Mouse (Mus musculus) hindbrain, embryonic 11.5 days (tissue): Measurements from ENCODE around the gene Fam173a. TPM values are rescaled to one million over a fixed set of nuclear protein-coding genes. Genes with fewer than 3 reads are reported as not detected.

Source experiments
- ATAC-seq: fragments of 200-750 bp; cut with Nextera tagmentation; 2 replicates; pipeline ENCODE4 v1.8.0; 2017; ENCODE audit warnings: mild to moderate bottlenecking, moderate TSS enrichment, moderate library complexity; ENCODE audit not compliant: low FRiP score
- DNase-seq: peaks from one replicate; pipeline ENCODE4 v3.0.0-alpha.2; 2015; ENCODE audit warnings: low spot score
- H3K27ac ChIP-seq: fragments of 300-500 bp; sonication (generic); 2 replicates; pipeline ENCODE4 v1.5.1; 2014; ENCODE audit warnings: mild to moderate bottlenecking, low read depth, low read length
- H3K27me3 ChIP-seq: fragments of 300-500 bp; sonication (generic); 2 replicates; pipeline ENCODE4 v1.6.1; 2014; ENCODE audit warnings: mild to moderate bottlenecking, low read length, moderate library complexity, mixed read lengths; ENCODE audit not compliant: control insufficient read depth, insufficient read depth
- H3K36me3 ChIP-seq: fragments of 300-500 bp; sonication (generic); 2 replicates; pipeline ENCODE4 v1.6.1; 2014; ENCODE audit warnings: mild to moderate bottlenecking, low read length, moderate library complexity, mixed read lengths; ENCODE audit not compliant: control insufficient read depth, insufficient read depth
- H3K4me1 ChIP-seq: fragments of 300-500 bp; sonication (generic); replicated peaks from 2 replicates; pipeline ENCODE4 v1.6.1; 2014; ENCODE audit warnings: low read length, mixed read lengths; ENCODE audit not compliant: control insufficient read depth, insufficient read depth
- H3K4me2 ChIP-seq: fragments of 300-500 bp; sonication (generic); replicated peaks from 2 replicates; pipeline ENCODE4 v1.6.1; 2014; ENCODE audit warnings: mild to moderate bottlenecking, low read depth, low read length
- H3K4me3 ChIP-seq: fragments of 300-500 bp; sonication (generic); 2 replicates; pipeline ENCODE4 v1.5.1; 2014; ENCODE audit warnings: low read depth, low read length
- H3K9ac ChIP-seq: fragments of 300-500 bp; sonication (generic); 2 replicates; pipeline ENCODE4 v1.6.1; 2014; ENCODE audit warnings: low read depth, low read length
- H3K9me3 ChIP-seq: fragments of 300-500 bp; sonication (generic); 2 replicates; pipeline ENCODE4 v1.6.1; 2016; ENCODE audit warnings: low read length; ENCODE audit not compliant: control insufficient read depth
- WGBS: fragments of 180-500 bp; shearing (Covaris S2); extraction: QIAGEN DNeasy Blood & Tissue Kit; methylation state at CpG from one replicate; pipeline ENCODE4 v1.1.7; 2014; 5-methylcytosine and 5-hydroxymethylcytosine counted together
- polyA plus RNA-seq: library from polyadenylated mRNA; unstranded; fragments of >200 nt; fragmentation: Nextera tagmentation; extraction: Ambion mirVana; gene quantifications from 2 replicates; pipeline ENCODE4 v1.2.1, GENCODE M21; 2014

Gene Fam173a
- polyA plus RNA-seq, 1 experiment from 2014 or later: 70.9 TPM

DNA sequence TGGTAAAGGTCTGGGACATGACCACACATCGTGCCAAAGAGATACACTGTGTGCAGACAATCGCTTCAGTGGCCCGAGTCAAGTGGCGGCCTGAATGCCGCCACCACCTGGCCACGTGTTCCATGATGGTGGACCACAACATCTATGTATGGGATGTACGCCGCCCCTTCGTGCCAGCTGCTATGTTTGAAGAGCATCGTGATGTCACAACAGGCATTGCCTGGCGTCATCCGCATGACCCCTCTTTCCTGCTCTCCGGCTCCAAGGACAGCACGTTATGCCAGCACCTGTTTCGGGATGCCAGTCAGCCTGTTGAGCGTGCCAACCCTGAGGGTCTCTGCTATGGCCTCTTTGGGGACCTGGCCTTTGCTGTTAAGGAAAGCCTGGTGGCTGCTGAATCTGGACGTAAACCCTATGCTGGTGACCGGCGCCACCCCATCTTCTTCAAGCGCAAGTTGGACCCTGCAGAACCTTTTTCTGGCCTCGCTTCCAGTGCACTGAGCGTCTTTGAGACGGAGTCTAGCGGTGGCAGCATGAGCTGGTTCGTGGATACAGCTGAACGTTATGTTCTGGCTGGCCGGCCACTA, 33.4 kb upstream of the Fam173a start:
- Histone ChIP-seq H3K36me3 (peaks cover 2% of the 10 kb centered on the region; the same call in 1 of the 2 replicates), H3K4me1 (peaks cover 23% of the 10 kb centered on the region), H3K9ac (no peak overlapping the region), H3K4me2 (no peak overlapping the region), H3K27me3 (no peaks in the 10 kb centered on the region), H3K27ac (no peak overlapping the region), H3K4me3 (no peak overlapping the region), H3K9me3 (no peaks in the 10 kb centered on the region)
- WGBS: 97% methylated on average over 27 of the region's 27 CpGs
- DNase-seq (no peak), ATAC-seq (no peak)

DNA sequence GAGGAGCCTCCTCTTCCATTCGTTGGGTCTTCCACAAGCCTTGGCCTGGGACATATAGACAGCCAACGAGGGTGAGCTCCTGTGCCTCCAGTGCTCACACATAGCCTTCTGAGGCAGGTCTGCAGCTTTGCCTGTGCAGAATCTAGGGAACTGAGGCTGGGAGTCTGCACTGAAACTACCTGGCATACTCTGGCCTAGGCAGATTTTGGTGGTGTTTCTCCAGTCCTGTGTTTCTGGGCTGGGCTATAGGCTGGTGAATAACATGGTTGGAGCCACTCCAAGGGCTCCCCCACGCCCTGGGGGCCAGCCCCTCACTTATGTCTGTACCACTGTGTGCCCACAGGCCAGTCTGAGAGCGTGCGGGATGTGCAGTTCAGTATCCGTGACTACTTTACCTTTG, 32.6 kb upstream of the Fam173a start:
- no peaks in the 10 kb centered on the region for H3K36me3 ChIP-seq
- no peaks in the 10 kb centered on the region for H3K9me3 ChIP-seq
- no peak overlapping the region for H3K9ac ChIP-seq
- H3K4me3 ChIP-seq: no peak overlapping the region
- peaks cover 23% of the 10 kb centered on the region for H3K4me1 ChIP-seq
- no peak overlapping the region for H3K27ac ChIP-seq
- peaks cover 2% of the 10 kb centered on the region; the same call in 1 of the 2 replicates for H3K27me3 ChIP-seq
- 97% methylated on average over 6 of the region's 6 CpGs for WGBS
- no peak for ATAC-seq
- H3K4me2 ChIP-seq: no peak overlapping the region
- no peak for DNase-seq

DNA sequence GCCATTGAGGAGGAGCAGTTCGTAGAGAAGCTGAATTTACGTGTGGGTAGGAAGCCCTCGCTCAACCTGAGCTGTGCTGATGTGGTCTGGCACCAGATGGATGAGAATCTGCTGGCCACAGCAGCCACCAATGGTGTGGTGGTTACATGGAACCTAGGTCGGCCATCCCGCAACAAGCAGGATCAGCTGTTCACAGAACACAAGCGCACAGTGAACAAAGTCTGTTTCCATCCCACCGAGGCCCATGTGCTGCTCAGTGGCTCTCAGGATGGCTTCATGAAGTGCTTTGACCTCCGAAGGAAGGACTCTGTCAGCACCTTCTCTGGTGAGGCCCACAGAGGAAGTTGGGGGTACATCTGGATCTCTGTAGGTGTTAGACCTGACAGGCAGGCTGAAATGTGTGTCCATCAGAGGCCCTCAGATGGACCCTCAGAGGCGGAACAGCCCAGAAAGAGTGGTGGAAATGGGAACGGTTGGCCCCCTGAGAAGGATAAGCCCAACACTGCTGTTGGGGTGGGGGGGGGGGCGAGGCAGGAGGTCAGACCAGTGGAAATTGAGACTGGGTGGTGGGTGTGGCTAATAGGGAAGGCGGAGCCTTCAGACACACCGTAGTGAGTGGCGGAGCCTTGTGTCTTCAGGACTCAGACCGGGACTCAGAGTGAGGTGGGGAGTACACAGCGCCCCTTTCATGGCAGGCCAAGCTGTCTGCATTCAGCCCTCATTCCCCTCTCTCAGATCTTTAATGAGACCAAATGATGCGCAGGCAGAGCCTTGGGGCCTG, 31.9 kb upstream of the Fam173a start:
- DNase-seq (no peak), ATAC-seq (no peak)
- Histone ChIP-seq H3K36me3 (no peaks in the 10 kb centered on the region), H3K4me1 (peaks cover 18% of the 10 kb centered on the region), H3K9me3 (no peaks in the 10 kb centered on the region), H3K4me2 (peak overlapping the region; percentile 80), H3K4me3 (peak overlapping the region; percentile 47), H3K27me3 (peaks cover 9% of the 10 kb centered on the region; the same call in 1 of the 2 replicates), H3K27ac (no peak overlapping the region), H3K9ac (peak overlapping the region; percentile 69; the same call in 1 of the 2 replicates)
- WGBS: 73% methylated on average over 17 of the region's 17 CpGs

DNA sequence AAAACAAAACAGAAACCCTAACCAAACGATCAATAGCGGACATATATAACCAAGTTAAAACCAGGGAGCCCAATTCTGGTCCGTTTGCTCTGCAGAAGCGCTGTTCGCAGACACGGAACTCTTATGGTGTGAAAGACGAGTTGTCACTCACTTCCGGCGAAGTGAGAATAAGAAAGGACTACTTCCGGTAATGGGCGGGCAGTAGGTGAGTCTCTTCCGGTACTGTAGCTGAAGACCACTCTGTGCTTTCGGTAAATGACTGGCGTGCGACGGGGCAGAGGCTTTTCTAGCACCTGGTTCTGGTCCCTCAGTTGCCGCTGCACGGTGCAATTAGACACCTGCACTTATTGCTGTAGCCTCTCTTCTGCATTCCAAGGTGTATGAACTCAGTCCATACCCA, 30.8 kb upstream of the Fam173a start, which contains the start of gene Wdr24:
Gene Wdr24 (plus strand): TSS at position 176 of the 400 bp plus-strand sequence.
- peak; percentile 87 for DNase-seq
- WGBS: 1% methylated on average over 18 of the region's 18 CpGs
- H3K9ac ChIP-seq: peak within 1 kb of the TSS; percentile 69
- H3K27me3 ChIP-seq: peaks cover 20% of the 10 kb centered on the region
- H3K27ac ChIP-seq: 0 out of 2 replicates have a peak within 1 kb of the TSS, but pooled peaks have one; percentile 19
- no peaks in the 10 kb centered on the region for H3K9me3 ChIP-seq
- H3K4me1 ChIP-seq: peaks cover 15% of the 10 kb centered on the region
- peak within 1 kb of the TSS; percentile 47 for H3K4me3 ChIP-seq
- peak within 1 kb of the TSS; percentile 80 for H3K4me2 ChIP-seq
- ATAC-seq: no peak
- H3K36me3 ChIP-seq: no peaks in the 10 kb centered on the region

DNA sequence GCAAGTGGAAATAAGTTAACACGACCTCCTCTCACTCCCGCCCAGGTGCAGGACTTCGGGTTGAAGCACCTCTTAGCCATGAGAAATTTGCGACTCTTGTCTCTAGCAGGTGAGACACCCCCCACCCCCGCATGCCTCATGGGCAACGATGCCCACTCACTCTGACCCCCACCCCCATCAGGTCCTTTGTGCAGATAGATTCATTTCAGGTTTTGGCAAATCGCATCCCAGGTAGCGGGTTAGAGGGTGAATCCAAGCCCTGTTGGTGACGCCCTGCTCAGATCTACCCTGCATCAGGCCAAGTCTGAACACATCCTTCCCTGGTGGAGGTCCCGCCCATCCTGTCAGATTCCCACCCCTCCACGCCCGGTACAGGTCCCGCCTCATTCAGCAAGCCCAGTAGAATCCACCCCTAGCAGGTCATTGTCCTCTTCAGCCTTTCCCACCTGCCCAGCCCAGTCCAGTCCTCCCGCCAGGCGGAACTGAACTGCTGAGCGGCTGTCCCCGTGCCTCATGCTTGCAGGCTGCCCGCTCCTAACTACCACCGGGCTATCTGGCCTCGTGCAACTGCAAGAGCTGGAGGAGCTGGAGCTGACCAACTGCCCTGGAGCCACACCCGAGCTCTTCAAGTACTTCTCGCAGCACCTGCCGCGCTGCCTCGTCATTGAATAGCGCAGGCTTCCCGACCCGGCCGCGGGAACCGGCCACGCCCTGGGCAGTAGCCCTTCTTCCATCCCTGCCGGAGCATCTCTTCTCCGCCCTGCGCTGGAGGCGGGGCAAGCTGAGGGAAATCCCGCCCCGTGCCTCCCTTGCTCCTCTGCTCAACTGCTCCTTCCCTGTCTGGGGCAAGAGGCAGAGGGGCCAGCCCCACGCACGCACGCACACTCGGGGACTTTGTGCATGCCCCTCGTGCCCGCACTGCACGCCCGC, 26.4 kb upstream of the Fam173a start:
- H3K36me3 ChIP-seq: no peaks in the 10 kb centered on the region
- H3K27ac ChIP-seq: no peak overlapping the region
- WGBS: 7% methylated on average over 44 of the region's 46 CpGs
- H3K9me3 ChIP-seq: no peaks in the 10 kb centered on the region
- H3K27me3 ChIP-seq: peaks cover 31% of the 10 kb centered on the region
- H3K9ac ChIP-seq: no peak overlapping the region
- peaks cover 4% of the 10 kb centered on the region; the same call in 1 of the 2 replicates for H3K4me1 ChIP-seq
- DNase-seq: peak; percentile 27
- ATAC-seq: no peak
- 0 out of 2 replicates have a peak overlapping the region, but pooled peaks have one; percentile 2 for H3K4me3 ChIP-seq
- peak overlapping the region; percentile 30 for H3K4me2 ChIP-seq

DNA sequence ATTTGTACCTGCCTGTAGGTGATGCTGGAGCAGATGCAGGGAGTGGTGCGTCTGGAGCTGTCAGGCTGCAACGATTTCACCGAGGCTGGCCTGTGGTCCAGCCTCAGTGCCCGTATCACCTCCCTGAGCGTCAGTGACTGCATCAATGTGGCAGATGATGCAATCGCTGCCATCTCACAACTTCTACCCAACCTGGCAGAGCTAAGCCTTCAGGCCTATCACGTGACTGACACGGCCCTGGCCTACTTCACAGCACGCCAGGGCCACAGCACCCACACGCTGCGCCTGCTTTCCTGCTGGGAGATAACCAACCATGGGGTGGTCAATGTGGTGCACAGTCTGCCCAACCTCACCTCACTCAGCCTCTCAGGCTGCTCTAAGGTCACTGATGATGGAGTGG, 25.0 kb upstream of the Fam173a start:
- peaks cover 31% of the 10 kb centered on the region for H3K27me3 ChIP-seq
- H3K27ac ChIP-seq: no peak overlapping the region
- H3K4me3 ChIP-seq: no peak overlapping the region
- no peak overlapping the region for H3K4me2 ChIP-seq
- WGBS: 87% methylated on average over 11 of the region's 11 CpGs
- no peak overlapping the region for H3K9ac ChIP-seq
- no peaks in the 10 kb centered on the region for H3K36me3 ChIP-seq
- no peak for ATAC-seq
- DNase-seq: no peak
- H3K4me1 ChIP-seq: 0 out of 2 replicates have a peak, but pooled peaks cover 2% of the 10 kb centered on the region
- no peaks in the 10 kb centered on the region for H3K9me3 ChIP-seq

DNA sequence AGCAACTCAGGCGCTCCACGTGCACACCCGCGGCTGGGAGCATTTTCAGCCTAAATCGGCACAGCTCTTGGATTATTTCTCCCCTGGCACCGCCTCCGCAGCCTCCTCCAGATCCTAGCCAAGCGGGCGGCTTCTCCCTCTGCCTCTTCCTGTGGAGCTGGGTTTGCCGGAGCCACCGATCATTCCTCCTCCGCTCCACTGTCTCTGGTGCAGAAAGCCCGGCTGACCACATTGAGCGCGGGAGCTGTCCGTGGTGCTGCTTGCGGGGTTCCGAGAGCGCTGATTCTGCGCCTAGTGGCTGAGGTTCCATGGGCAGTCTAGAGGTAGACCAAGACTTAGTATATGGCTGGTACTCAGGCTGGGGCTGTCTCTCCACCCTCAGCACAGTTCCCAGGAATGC, 20.8 kb upstream of the Fam173a start:
- peak; percentile 87 for DNase-seq
- no peak for ATAC-seq
- no peaks in the 10 kb centered on the region for H3K9me3 ChIP-seq
- no peak overlapping the region for H3K4me3 ChIP-seq
- H3K27me3 ChIP-seq: peaks cover 13% of the 10 kb centered on the region
- no peak overlapping the region for H3K9ac ChIP-seq
- peaks cover 10% of the 10 kb centered on the region; the same call in 1 of the 2 replicates for H3K4me1 ChIP-seq
- 0 out of 2 replicates have a peak overlapping the region, but pooled peaks have one; percentile 9 for H3K4me2 ChIP-seq
- H3K36me3 ChIP-seq: no peaks in the 10 kb centered on the region
- H3K27ac ChIP-seq: no peak overlapping the region
- WGBS: 3% methylated on average over 20 of the region's 20 CpGs

DNA sequence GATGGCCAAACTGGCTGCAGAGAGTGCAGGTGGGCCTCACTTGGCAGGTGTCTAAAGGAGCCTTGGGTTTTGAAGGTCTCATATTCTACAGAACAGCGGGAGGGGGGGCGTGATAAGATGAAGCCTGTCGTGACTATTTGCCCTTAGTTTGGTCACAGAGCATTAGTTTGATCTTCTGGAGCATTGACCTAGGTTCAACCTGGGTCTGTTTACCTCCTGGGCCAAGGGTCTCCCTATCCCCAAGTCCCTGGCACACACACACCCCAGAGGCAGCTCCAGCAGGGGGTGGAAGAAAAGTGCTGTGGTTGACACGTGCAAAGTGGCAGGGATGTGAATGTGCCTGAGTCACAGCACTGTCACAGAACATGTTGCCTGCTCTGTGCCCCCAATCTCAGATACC, 18.2 kb upstream of the Fam173a start:
- DNase-seq: no peak
- ATAC-seq: no peak
- peaks cover 10% of the 10 kb centered on the region; the same call in 1 of the 2 replicates for H3K4me1 ChIP-seq
- H3K36me3 ChIP-seq: no peaks in the 10 kb centered on the region
- 78% methylated on average over 4 of the region's 4 CpGs for WGBS
- H3K4me3 ChIP-seq: no peak overlapping the region
- H3K27me3 ChIP-seq: peaks cover 2% of the 10 kb centered on the region; the same call in 1 of the 2 replicates
- H3K4me2 ChIP-seq: peak overlapping the region; percentile 87
- H3K9ac ChIP-seq: no peak overlapping the region
- H3K9me3 ChIP-seq: no peaks in the 10 kb centered on the region
- H3K27ac ChIP-seq: no peak overlapping the region
